Mouse (Mus musculus) MEL (cell line): ENCODE data around the gene Slc6a9.

Experiments
- CHD1 ChIP-seq: IDR thresholded peaks from 2 replicates; pipeline ENCODE4 v1.6.1; 2012; ENCODE audit warnings: low read depth, mild to moderate bottlenecking, inconsistent platforms, low read length, improper control_type of control experiment
- CTCF ChIP-seq, 3 experiments: IDR thresholded peaks in 2 of 3; conservative IDR thresholded peaks in 1 of 3; 2 replicates each; pipeline ENCODE4 v1.5.1; 2011 to 2012; ENCODE audit warnings: low read length in 3 of 3, low read depth in 2 of 3, mild to moderate bottlenecking in 2 of 3, improper control_type of control experiment in 1 of 3, inconsistent platforms in 1 of 3, mixed read lengths in 1 of 3, moderate library complexity in 1 of 3; ENCODE audit not compliant: control insufficient read depth in 1 of 3, insufficient read depth in 1 of 3, poor library complexity in 1 of 3, severe bottlenecking in 1 of 3
- POLR2A ChIP-seq, 2 experiments: IDR thresholded peaks; 2 replicates each; pipeline ENCODE4 v1.6.1; 2011 to 2012; ENCODE audit warnings: low read length in 2 of 2, mild to moderate bottlenecking in 2 of 2, control low read depth in 1 of 2, improper control_type of control experiment in 1 of 2, low read depth in 1 of 2, moderate library complexity in 1 of 2; ENCODE audit not compliant: control insufficient read depth in 1 of 2, insufficient read depth in 1 of 2, poor library complexity in 1 of 2
- USF2 ChIP-seq, 2 experiments: IDR thresholded peaks; 2 replicates each; pipeline ENCODE4 v1.6.1; 2011 to 2012; ENCODE audit warnings: improper control_type of control experiment in 2 of 2, low read length in 2 of 2, borderline replicate concordance in 1 of 2, inconsistent platforms in 1 of 2, low read depth in 1 of 2, mild to moderate bottlenecking in 1 of 2; ENCODE audit not compliant: insufficient read depth in 1 of 2
- ZKSCAN1 ChIP-seq: IDR thresholded peaks from 2 replicates; pipeline ENCODE4 v1.6.1; 2012; ENCODE audit warnings: low read depth, mild to moderate bottlenecking, inconsistent platforms, low read length, improper control_type of control experiment, moderate library complexity

GRCm38 (mm10) chr4:117831920-117832691 lies 2.2 kb upstream of the Slc6a9 start:
- no peak for TF ChIP-seq CTCF (IDR thresholded peaks at IDR 0.05 in 2 of 3, conservative IDR thresholded peaks at IDR 0.05 in 1 of 3; ENCODE audit: control insufficient read depth in 1 of 3, insufficient read depth in 1 of 3, low read depth in 2 of 3, low read length in 3 of 3, poor library complexity in 1 of 3, severe bottlenecking in 1 of 3)
- no peak for TF ChIP-seq USF2 (IDR thresholded peaks at IDR 0.05; ENCODE audit: borderline replicate concordance in 1 of 2, insufficient read depth in 1 of 2, low read depth in 1 of 2, low read length in 2 of 2)
- no peak for TF ChIP-seq POLR2A (IDR thresholded peaks at IDR 0.05; ENCODE audit: control insufficient read depth in 1 of 2, insufficient read depth in 1 of 2, low read depth in 1 of 2, low read length in 2 of 2, poor library complexity in 1 of 2)
- TF ChIP-seq CHD1 = no peak
- peak; percentile 96 for TF ChIP-seq ZKSCAN1
